Mouse (Mus musculus): ENCODE data around the gene Fhl5. TPM values are rescaled to one million over a fixed set of nuclear protein-coding genes. Genes with fewer than 3 reads are reported as not detected.

The Fhl5 gene
- polyA plus RNA-seq, 1 experiment from 2014 or later: not detected

Other genes with a start within 250 kb of the Fhl5 start
- 20.9 and 22.7 TPM in 2 replicates for gene Ufl1, start 38.9 kb upstream of the Fhl5 start, polyA plus RNA-seq (2015; fragmentation: Nextera tagmentation; extraction: Ambion mirVana)

Data from liver, embryonic 16.5 days (tissue).